12 mouse cellular contexts compared by ENCODE assay signal in the genomic region with DNA sequence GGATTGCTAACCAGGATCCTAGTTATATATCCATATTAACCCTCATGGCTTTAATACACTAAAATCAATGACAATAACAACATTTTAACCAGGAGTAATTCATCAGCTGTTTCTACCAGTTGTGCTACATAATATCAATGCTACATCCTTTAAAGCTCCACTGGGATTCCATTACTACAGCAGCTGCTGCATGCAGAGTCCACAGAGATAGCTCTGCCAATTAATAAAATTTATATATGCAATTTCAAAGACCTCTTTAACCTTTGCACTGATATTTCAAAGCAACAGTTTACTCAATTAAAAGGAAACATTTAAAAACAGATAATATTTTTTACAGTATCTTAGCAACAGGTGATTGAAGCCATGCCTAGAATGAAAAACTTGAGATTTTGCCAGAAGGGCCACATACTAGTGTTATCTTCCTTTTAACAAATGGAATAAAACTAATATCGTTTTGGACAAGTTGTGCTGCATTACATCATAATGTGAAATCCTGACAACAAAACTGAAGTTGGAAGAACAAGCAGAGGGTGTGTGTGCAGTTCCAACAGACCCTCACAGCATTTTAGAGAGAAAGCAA.
"Had no signal": no experiment of that assay in that cellular context is flagged by ENCODE, and none has a peak within 500 bp of the region (broad histone marks: within the 10 kb centered on the region; RNA-seq: fewer than 3 reads in every experiment).

No protein-coding gene starts in this region.

- H3K9me3 ChIP-seq: limb, embryonic 10.5 days; liver, embryonic 15.5 days; midbrain, embryonic 13.5 days; stomach, embryonic 15.5 days had no signal

- H3K4me3 ChIP-seq: left cerebral cortex, adult 2 months; limb, embryonic 10.5 days; liver, embryonic 15.5 days; midbrain, embryonic 13.5 days; stomach, embryonic 15.5 days had no signal

- H3K9ac ChIP-seq: liver, embryonic 15.5 days; midbrain, embryonic 13.5 days; stomach, embryonic 15.5 days had no signal

- DNase-seq: kidney, adult 8-10 months; right cerebral cortex, postnatal 14 days; thymus, adult 2 months; thymus, postnatal 25 days had no signal

- ATAC-seq: inflammation-experienced regulatory T-cells, adult 6 months; intestine, postnatal 0 days; midbrain, embryonic 13.5 days had no signal

- H3K4me2 ChIP-seq: liver, embryonic 11.5 days; liver, embryonic 15.5 days; midbrain, embryonic 13.5 days; stomach, embryonic 15.5 days had no signal

- H3K27ac ChIP-seq: left cerebral cortex, adult 2 months; limb, embryonic 10.5 days; liver, embryonic 15.5 days; midbrain, embryonic 13.5 days; stomach, embryonic 15.5 days had no signal

- H3K27me3 ChIP-seq: liver, embryonic 15.5 days; midbrain, embryonic 13.5 days; stomach, embryonic 15.5 days had no signal

- H3K36me3 ChIP-seq: limb, embryonic 10.5 days; liver, embryonic 15.5 days; midbrain, embryonic 13.5 days; stomach, embryonic 15.5 days had no signal

- H3K4me1 ChIP-seq: limb, embryonic 10.5 days; liver, embryonic 15.5 days; midbrain, embryonic 13.5 days; stomach, embryonic 15.5 days had no signal
